Mouse (Mus musculus): ENCODE data around the gene Pglyrp2.

GRCm38 (mm10) chr17:32435151-32435550 lies 11.2 kb upstream of the Pglyrp2 start:
- TF ChIP-seq CTCF (IDR thresholded peaks at IDR 0.05; ENCODE audit: control insufficient read depth, insufficient read depth, insufficient replicate concordance, low read depth, low read length) (no peak), POLR2A (IDR thresholded peaks at IDR 0.05; ENCODE audit: control insufficient read depth, low read depth, low read length) (no peak)
